Mouse (Mus musculus) brain, adult 2 months (tissue): ENCODE measurements around the gene Zfp839.

Experiments used
- DNase-seq: peaks from one replicate; pipeline ENCODE4 v3.0.0; 2011; ENCODE audit warnings: low read depth, low spot score

The Zfp839 gene

GRCm38 (mm10) chr12:110875351-110875750 is 25.3 kb downstream of the Zfp839 start:
- DNase-seq = no peak

GRCm38 (mm10) chr12:110882291-110882690 is 32.2 kb downstream of the Zfp839 start:
- peak; percentile 55 for DNase-seq

- DNase-seq = no peak
These were observed 35.2 kb downstream of the Zfp839 start for GRCm38 (mm10) chr12:110885251-110885650.

GRCm38 (mm10) chr12:110888106-110888505 is 38.1 kb downstream of the Zfp839 start:
- no peak for DNase-seq

GRCm38 (mm10) chr12:110888606-110889005 is 38.6 kb downstream of the Zfp839 start:
- DNase-seq = no peak

GRCm38 (mm10) chr12:110889036-110890020 is 39.3 kb downstream of the Zfp839 start, which contains the start of the genes Cinp and Tecpr2:
Cinp (minus strand) TSS chr12:110889145.
Tecpr2 (plus strand) TSS chr12:110889264.
- DNase-seq = peak; percentile 99

GRCm38 (mm10) chr12:110891887-110892286 is 41.8 kb downstream of the Zfp839 start:
- DNase-seq = no peak

- DNase-seq = peak; percentile 63
These were observed 52.1 kb downstream of the Zfp839 start for GRCm38 (mm10) chr12:110902106-110902505.

- DNase-seq = no peak
These were observed 53.5 kb downstream of the Zfp839 start for GRCm38 (mm10) chr12:110903536-110903935.

GRCm38 (mm10) chr12:110907845-110908244 is 57.8 kb downstream of the Zfp839 start:
- DNase-seq = no peak

- DNase-seq = peak; percentile 79
These were observed 59.9 kb downstream of the Zfp839 start for GRCm38 (mm10) chr12:110909962-110910361.

- DNase-seq = no peak
These were observed 65.7 kb downstream of the Zfp839 start for GRCm38 (mm10) chr12:110915761-110916160.
